Mouse (Mus musculus) kidney, postnatal 0 days (tissue): ENCODE results near the gene C1ql1. TPM values are rescaled to one million over a fixed set of nuclear protein-coding genes. Genes with fewer than 3 reads are reported as not detected.

Experiments used
- ATAC-seq: fragments of 200-750 bp; cut with Nextera tagmentation; replicated peaks from 2 replicates; pipeline ENCODE4 v1.8.0; 2017; ENCODE audit warnings: low read depth, moderate number of reproducible peaks, moderate TSS enrichment, moderate library complexity; ENCODE audit not compliant: low FRiP score
- DNase-seq: peaks from one replicate; pipeline ENCODE4 v3.0.0-alpha.2; 2016; ENCODE audit warnings: low spot score
- H3K27ac ChIP-seq: fragments of 300-500 bp; sonication (generic); 2 replicates; pipeline ENCODE4 v1.5.1; 2014; ENCODE audit warnings: mild to moderate bottlenecking
- H3K27me3 ChIP-seq: fragments of 300-500 bp; sonication (generic); 2 replicates; pipeline ENCODE4 v1.6.1; 2014; ENCODE audit warnings: low read length, mixed read lengths; ENCODE audit not compliant: insufficient read depth
- H3K36me3 ChIP-seq: fragments of 300-500 bp; sonication (generic); 2 replicates; pipeline ENCODE4 v1.6.1; 2014; ENCODE audit warnings: low read length, mixed read lengths; ENCODE audit not compliant: insufficient read depth
- H3K4me1 ChIP-seq: fragments of 300-500 bp; sonication (generic); replicated peaks from 2 replicates; pipeline ENCODE4 v1.6.1; 2014; ENCODE audit warnings: antibody characterized with exemption, low read length, mixed read lengths; ENCODE audit not compliant: insufficient read depth
- H3K4me2 ChIP-seq: fragments of 300-500 bp; sonication (generic); 2 replicates; pipeline ENCODE4 v1.6.1; 2014; ENCODE audit warnings: mild to moderate bottlenecking, low read length, moderate library complexity, mixed read lengths
- H3K4me3 ChIP-seq: fragments of 300-500 bp; sonication (generic); replicated peaks from 2 replicates; pipeline ENCODE4 v1.5.1; 2014; ENCODE audit warnings: low read depth, low read length
- H3K9ac ChIP-seq: fragments of 300-500 bp; sonication (generic); 2 replicates; pipeline ENCODE4 v1.6.1; 2014; ENCODE audit warnings: low read depth, low read length
- H3K9me3 ChIP-seq: fragments of 300-500 bp; sonication (generic); replicated peaks from 2 replicates; pipeline ENCODE4 v1.6.1; 2016; ENCODE audit warnings: low read length, inconsistent platforms, mixed read lengths
- CTCF ChIP-seq: IDR thresholded peaks from 2 replicates; pipeline ENCODE4 v1.5.1; 2016; ENCODE audit warnings: antibody characterized with exemption, low read depth, mild to moderate bottlenecking, moderate library complexity
- WGBS: fragments of 180-500 bp; shearing (Covaris S2); extraction: QIAGEN DNeasy Blood & Tissue Kit; methylation state at CpG from one replicate; pipeline ENCODE4 v1.1.7; 2014; 5-methylcytosine and 5-hydroxymethylcytosine counted together
- polyA plus RNA-seq: library from polyadenylated mRNA; unstranded; fragments of >200 nt; fragmentation: Nextera tagmentation; extraction: Ambion mirVana; gene quantifications from 2 replicates; pipeline ENCODE4 v1.2.1, GENCODE M21; 2015

The C1ql1 gene
- polyA plus RNA-seq, 1 experiment from 2014 or later, result 2.3 TPM

- WGBS, result 2% methylated on average over 51 of the region's 51 CpGs
- ATAC-seq (peak; percentile 47; the same call in 1 of the 2 replicates), DNase-seq (peak; percentile 72)
- no peak for TF ChIP-seq CTCF
- Histone ChIP-seq H3K4me1 (peaks cover 14% of the 10 kb centered on the region), H3K27ac (no peak overlapping the region; the same call in 1 of the 2 replicates), H3K27me3 (peaks cover 40% of the 10 kb centered on the region), H3K36me3 (no peaks in the 10 kb centered on the region), H3K9ac (peak overlapping the region; percentile 60), H3K9me3 (no peaks in the 10 kb centered on the region), H3K4me2 (peak overlapping the region; percentile 90), H3K4me3 (peak overlapping the region; percentile 49)
These were observed 1.8 kb upstream of the C1ql1 start for GRCm38 (mm10) chr11:102948043-102948961.

- no peak overlapping the region for H3K27ac ChIP-seq
- H3K9ac ChIP-seq, result no peak overlapping the region
- H3K4me2 ChIP-seq, result peak overlapping the region; percentile 56
- DNase-seq (no peak), ATAC-seq (no peak)
- peaks cover 14% of the 10 kb centered on the region for H3K4me1 ChIP-seq
- H3K9me3 ChIP-seq, result no peaks in the 10 kb centered on the region
- WGBS, result 15% methylated on average over 8 of the region's 8 CpGs
- H3K4me3 ChIP-seq, result peak overlapping the region; percentile 24
- TF ChIP-seq CTCF, result peak; percentile 34; the same call in 1 of the 2 replicates
- peaks cover 44% of the 10 kb centered on the region for H3K27me3 ChIP-seq
- H3K36me3 ChIP-seq, result no peaks in the 10 kb centered on the region
These were observed 480 bp upstream of the C1ql1 start for GRCm38 (mm10) chr11:102946992-102947343.

GRCm38 (mm10) chr11:102945306-102946264 lies 903 bp downstream of the C1ql1 start:
- H3K4me3 ChIP-seq, result peak overlapping the region; percentile 24
- TF ChIP-seq CTCF, result no peak
- WGBS, result 2% methylated on average over 54 of the region's 54 CpGs
- H3K4me2 ChIP-seq, result peak overlapping the region; percentile 56
- H3K9ac ChIP-seq, result no peak overlapping the region
- no peak for DNase-seq
- no peaks in the 10 kb centered on the region for H3K9me3 ChIP-seq
- peaks cover 44% of the 10 kb centered on the region for H3K27me3 ChIP-seq
- H3K27ac ChIP-seq, result no peak overlapping the region
- H3K4me1 ChIP-seq, result peaks cover 14% of the 10 kb centered on the region
- H3K36me3 ChIP-seq, result no peaks in the 10 kb centered on the region
- no peak for ATAC-seq

- Histone ChIP-seq H3K36me3 (no peaks in the 10 kb centered on the region), H3K27me3 (peaks cover 37% of the 10 kb centered on the region), H3K27ac (no peak overlapping the region), H3K4me1 (peaks cover 11% of the 10 kb centered on the region; the same call in 1 of the 2 replicates), H3K9me3 (no peaks in the 10 kb centered on the region), H3K4me3 (no peak overlapping the region), H3K4me2 (no peak overlapping the region), H3K9ac (no peak overlapping the region)
- no peak for ATAC-seq
- no peak for TF ChIP-seq CTCF
- DNase-seq, result no peak
- 51% methylated on average over 6 of the region's 6 CpGs for WGBS
These were observed 5.3 kb downstream of the C1ql1 start for GRCm38 (mm10) chr11:102941236-102941635.

GRCm38 (mm10) chr11:102939024-102939675 lies 7.3 kb downstream of the C1ql1 start:
- Histone ChIP-seq H3K4me2 (no peak overlapping the region), H3K27ac (no peak overlapping the region), H3K4me3 (no peak overlapping the region), H3K9me3 (no peaks in the 10 kb centered on the region), H3K4me1 (peaks cover 4% of the 10 kb centered on the region; the same call in 1 of the 2 replicates), H3K9ac (no peak overlapping the region), H3K36me3 (no peaks in the 10 kb centered on the region), H3K27me3 (peaks cover 17% of the 10 kb centered on the region)
- peak; percentile 55; the same call in 1 of the 2 replicates for ATAC-seq
- 23% methylated on average over 13 of the region's 13 CpGs for WGBS
- no peak for DNase-seq
- TF ChIP-seq CTCF, result no peak
